Mouse (Mus musculus) intestine, postnatal 0 days (tissue): ENCODE results near the gene E030025P04Rik. TPM values are rescaled to one million over a fixed set of nuclear protein-coding genes. Genes with fewer than 3 reads are reported as not detected.
A peak's percentile ranks its signal among the peaks of the same experiment; 100 is the strongest.

Experiments
- ATAC-seq: fragments of 200-750 bp; cut with Nextera tagmentation; 2 replicates; pipeline ENCODE4 v1.8.0; 2017; ENCODE audit warnings: mild to moderate bottlenecking, moderate TSS enrichment, moderate library complexity
- H3K27ac ChIP-seq: fragments of 300-500 bp; sonication (generic); 2 replicates; pipeline ENCODE4 v1.5.1; 2014; ENCODE audit warnings: mild to moderate bottlenecking, low read depth, low read length, moderate library complexity
- H3K27me3 ChIP-seq: fragments of 300-500 bp; sonication (generic); replicated peaks from 2 replicates; pipeline ENCODE4 v1.6.1; 2014; ENCODE audit warnings: low read length, mixed read lengths; ENCODE audit not compliant: control insufficient read depth, insufficient read depth
- H3K36me3 ChIP-seq: fragments of 300-500 bp; sonication (generic); 2 replicates; pipeline ENCODE4 v1.6.1; 2014; ENCODE audit warnings: mild to moderate bottlenecking, moderate library complexity; ENCODE audit not compliant: control insufficient read depth, insufficient read depth
- H3K4me1 ChIP-seq: fragments of 300-500 bp; sonication (generic); replicated peaks from 2 replicates; pipeline ENCODE4 v1.6.1; 2014; ENCODE audit warnings: antibody characterized with exemption, low read length, mixed read lengths; ENCODE audit not compliant: control insufficient read depth, insufficient read depth
- H3K4me2 ChIP-seq: fragments of 300-500 bp; sonication (generic); replicated peaks from 2 replicates; pipeline ENCODE4 v1.6.1; 2014; ENCODE audit warnings: low read depth, mild to moderate bottlenecking, moderate library complexity
- H3K4me3 ChIP-seq: fragments of 300-500 bp; sonication (generic); 2 replicates; pipeline ENCODE4 v1.5.1; 2014; ENCODE audit warnings: low read depth, low read length
- H3K9ac ChIP-seq: fragments of 300-500 bp; sonication (generic); 2 replicates; pipeline ENCODE4 v1.6.1; 2014; ENCODE audit warnings: mild to moderate bottlenecking, low read depth, low read length
- H3K9me3 ChIP-seq: fragments of 300-500 bp; sonication (generic); 2 replicates; pipeline ENCODE4 v1.6.1; 2016; ENCODE audit warnings: mixed run types; ENCODE audit not compliant: control insufficient read depth
- CTCF ChIP-seq: sonication (generic); IDR thresholded peaks from 2 replicates; pipeline ENCODE4 v1.5.1; 2016; ENCODE audit warnings: low read depth, mild to moderate bottlenecking, control low read depth, antibody characterized with exemption, moderate library complexity
- WGBS: fragments of 180-500 bp; shearing (Covaris S2); extraction: QIAGEN DNeasy Blood & Tissue Kit; methylation state at CpG from one replicate; pipeline ENCODE4 v1.1.7; 2014; 5-methylcytosine and 5-hydroxymethylcytosine counted together
- polyA plus RNA-seq: library from polyadenylated mRNA; unstranded; fragments of >200 nt; fragmentation: Nextera tagmentation; extraction: Ambion mirVana; gene quantifications from 2 replicates; pipeline ENCODE4 v1.2.1, GENCODE M21; 2015

Gene E030025P04Rik
- polyA plus RNA-seq, 1 experiment from 2014 or later, result not detected

GRCm38 (mm10) chr11:109106751-109107150 lies 37.4 kb downstream of the E030025P04Rik start:
- Histone ChIP-seq H3K4me2 (no peak overlapping the region), H3K9ac (no peak overlapping the region), H3K9me3 (no peaks in the 10 kb centered on the region), H3K27ac (no peak overlapping the region), H3K36me3 (no peaks in the 10 kb centered on the region), H3K27me3 (no peaks in the 10 kb centered on the region), H3K4me1 (no peaks in the 10 kb centered on the region), H3K4me3 (no peak overlapping the region)
- no peak for TF ChIP-seq CTCF
- no peak for ATAC-seq
- WGBS, result 24% methylated on average over 8 of the region's 8 CpGs

DNA sequence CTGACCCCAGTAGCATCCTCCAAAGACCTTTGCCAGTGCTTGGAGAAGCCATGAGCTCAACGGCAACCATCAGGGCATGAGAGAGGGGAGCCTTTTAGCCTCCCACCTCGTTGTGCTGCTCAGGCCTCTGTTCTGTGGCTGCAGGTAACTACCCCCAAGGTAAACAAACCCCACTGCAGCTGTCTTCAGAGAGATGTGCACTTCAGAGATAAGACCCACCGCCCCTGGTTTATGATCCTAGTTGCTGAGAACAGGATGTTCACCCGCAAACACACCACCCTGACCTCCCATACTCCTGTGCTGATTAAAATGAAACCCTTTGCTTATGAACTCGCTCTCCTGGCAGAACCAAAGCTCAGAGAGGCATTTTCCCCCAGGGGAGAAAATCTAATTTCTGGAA lies 38.0 kb downstream of the E030025P04Rik start:
- no peaks in the 10 kb centered on the region for H3K9me3 ChIP-seq
- H3K4me2 ChIP-seq, result no peak overlapping the region
- no peak overlapping the region for H3K9ac ChIP-seq
- peak; percentile 67 for ATAC-seq
- H3K4me1 ChIP-seq, result no peaks in the 10 kb centered on the region
- H3K27me3 ChIP-seq, result no peaks in the 10 kb centered on the region
- no peak overlapping the region for H3K27ac ChIP-seq
- no peaks in the 10 kb centered on the region for H3K36me3 ChIP-seq
- H3K4me3 ChIP-seq, result no peak overlapping the region
- WGBS, result 20% methylated on average over 5 of the region's 5 CpGs
- no peak for TF ChIP-seq CTCF

DNA sequence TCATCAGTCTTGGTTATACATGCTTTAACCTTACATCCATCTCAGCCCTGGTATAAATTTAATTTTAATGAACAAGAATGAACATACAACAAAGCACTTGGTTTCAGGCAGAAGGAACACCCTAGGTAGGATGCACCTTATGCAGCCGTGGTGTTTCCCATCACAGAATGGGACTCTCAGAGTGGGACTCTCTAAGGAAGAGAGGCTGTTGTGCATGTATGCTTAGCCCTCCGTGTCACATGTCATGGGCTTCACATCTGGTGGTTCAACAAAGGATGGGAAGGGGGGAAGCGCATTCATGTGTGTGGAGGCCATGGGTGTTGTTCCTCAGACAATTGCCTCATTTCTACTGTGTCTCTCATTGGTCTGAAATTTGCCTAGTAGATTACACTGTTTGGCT lies 40.8 kb downstream of the E030025P04Rik start:
- no peak for TF ChIP-seq CTCF
- Histone ChIP-seq H3K4me1 (no peaks in the 10 kb centered on the region), H3K4me2 (no peak overlapping the region), H3K9ac (no peak overlapping the region), H3K36me3 (no peaks in the 10 kb centered on the region), H3K9me3 (no peaks in the 10 kb centered on the region), H3K27ac (no peak overlapping the region), H3K4me3 (no peak overlapping the region), H3K27me3 (no peaks in the 10 kb centered on the region)
- ATAC-seq, result no peak
- 92% methylated on average over 3 of the region's 3 CpGs for WGBS

DNA sequence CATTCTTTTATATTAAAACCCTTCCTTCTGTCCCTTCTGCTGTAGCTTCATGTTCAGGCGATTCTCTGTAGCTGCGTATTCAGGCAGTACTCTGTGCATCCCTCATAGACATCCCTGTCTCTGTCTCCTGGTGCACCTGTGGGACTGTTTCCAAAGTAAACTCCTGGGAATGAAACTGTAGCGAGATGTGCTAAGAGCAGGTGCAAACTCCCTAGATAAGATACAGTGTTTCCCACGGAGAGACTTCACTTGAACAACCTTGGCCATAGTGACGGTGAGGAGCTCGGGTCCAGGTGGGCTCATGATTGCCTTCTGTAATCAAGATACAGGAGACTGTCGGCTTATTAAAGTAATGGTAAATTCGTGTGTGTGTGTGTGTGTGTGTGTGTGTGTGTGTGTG lies 41.5 kb downstream of the E030025P04Rik start:
- Histone ChIP-seq H3K27ac (no peak overlapping the region), H3K4me1 (no peaks in the 10 kb centered on the region), H3K4me3 (no peak overlapping the region), H3K4me2 (no peak overlapping the region), H3K9ac (no peak overlapping the region), H3K9me3 (no peaks in the 10 kb centered on the region), H3K27me3 (no peaks in the 10 kb centered on the region), H3K36me3 (no peaks in the 10 kb centered on the region)
- TF ChIP-seq CTCF, result no peak
- 46% methylated on average over 8 of the region's 8 CpGs for WGBS
- peak; percentile 52 for ATAC-seq

- Histone ChIP-seq H3K27ac (no peak overlapping the region; the same call in 1 of the 2 replicates), H3K4me2 (no peak overlapping the region), H3K36me3 (no peaks in the 10 kb centered on the region), H3K4me1 (no peaks in the 10 kb centered on the region), H3K4me3 (no peak overlapping the region), H3K27me3 (no peaks in the 10 kb centered on the region), H3K9me3 (no peaks in the 10 kb centered on the region), H3K9ac (no peak overlapping the region)
- no peak for TF ChIP-seq CTCF
- 71% methylated on average over 6 of the region's 6 CpGs for WGBS
- ATAC-seq, result no peak
Measured at GRCm38 (mm10) chr11:109100266-109100665, 43.9 kb downstream of the E030025P04Rik start.

- no peaks in the 10 kb centered on the region for H3K9me3 ChIP-seq
- ATAC-seq, result no peak
- no peaks in the 10 kb centered on the region for H3K36me3 ChIP-seq
- H3K9ac ChIP-seq, result no peak overlapping the region
- TF ChIP-seq CTCF, result no peak
- H3K4me3 ChIP-seq, result no peak overlapping the region
- no peaks in the 10 kb centered on the region for H3K4me1 ChIP-seq
- H3K4me2 ChIP-seq, result no peak overlapping the region
- H3K27ac ChIP-seq, result no peak overlapping the region
- 39% methylated on average over 5 of the region's 5 CpGs for WGBS
- H3K27me3 ChIP-seq, result no peaks in the 10 kb centered on the region
Measured at GRCm38 (mm10) chr11:109091821-109092220, 52.3 kb downstream of the E030025P04Rik start.

Other genes starting within 250 kb of the E030025P04Rik start
- 3.1 and 3.8 TPM in 2 replicates for gene Axin2, start 224.0 kb downstream of the E030025P04Rik start, polyA plus RNA-seq
- 2.6 and 2.8 TPM in 2 replicates for gene Rgs9, start 153.8 kb upstream of the E030025P04Rik start, polyA plus RNA-seq
- gene Gna13, start 218.5 kb upstream of the E030025P04Rik start, polyA plus RNA-seq, result 81.7 and 86.9 TPM in 2 replicates